Mouse (Mus musculus) C2C12 (cell line): Measurements from ENCODE around the gene Hspbp1.

ENCODE experiments used
- CEBPB ChIP-seq: IDR thresholded peaks from one replicate; pipeline ENCODE4 v1.6.1; 2011; ENCODE audit warnings: low read depth, mild to moderate bottlenecking, control low read depth, moderate library complexity
- CTCF ChIP-seq: IDR thresholded peaks from one replicate; pipeline ENCODE4 v1.5.1; 2011; ENCODE audit not compliant: control insufficient read depth, insufficient read depth, insufficient read length
- MAX ChIP-seq: IDR thresholded peaks from one replicate; pipeline ENCODE4 v1.6.1; 2011; ENCODE audit warnings: mild to moderate bottlenecking, control low read depth
- MYOD1 ChIP-seq: IDR thresholded peaks from one replicate; pipeline ENCODE4 v1.6.1; 2011; ENCODE audit warnings: low read depth; ENCODE audit not compliant: control insufficient read depth, insufficient read length
- MYOG ChIP-seq: IDR thresholded peaks from one replicate; pipeline ENCODE4 v1.6.1; 2011; ENCODE audit not compliant: control insufficient read depth, insufficient read length; ENCODE audit errors: extremely low read depth
- USF1 ChIP-seq: IDR thresholded peaks from one replicate; pipeline ENCODE4 v1.6.1; 2011; ENCODE audit warnings: low read depth, mild to moderate bottlenecking, control low read depth, moderate library complexity

DNA sequence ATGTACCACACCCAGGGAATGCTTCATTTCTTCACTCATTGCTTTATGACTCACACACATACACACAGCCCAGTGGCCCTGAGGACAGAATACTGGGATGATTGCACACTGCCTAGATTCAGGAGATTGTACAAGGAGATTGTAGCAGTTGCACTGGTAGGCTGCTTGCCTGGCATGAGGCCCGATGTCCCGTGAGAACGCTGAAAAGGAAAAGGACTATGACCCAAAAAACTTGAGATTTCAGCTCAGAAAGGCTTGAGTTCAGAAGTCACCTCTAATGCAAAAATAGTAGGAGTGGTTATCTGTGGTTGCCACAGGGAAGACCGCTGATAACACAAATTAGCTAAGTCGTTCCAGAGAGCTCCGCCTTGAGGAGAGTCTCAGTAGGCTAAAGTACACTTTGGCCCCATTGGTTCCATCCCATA, 48.1 kb upstream of the Hspbp1 start:
- TF ChIP-seq MAX (no peak), CTCF (no peak), USF1 (no peak), CEBPB (no peak), MYOG (no peak), MYOD1 (no peak)
